Mouse (Mus musculus): Measurements from ENCODE around the gene Gm16485. TPM values are rescaled to one million over a fixed set of nuclear protein-coding genes. Genes with fewer than 3 reads are reported as not detected.

Gm16485 gene
- polyA plus RNA-seq (2014; fragmentation: Illumina TruSeq; extraction: RNeasy Lipid Tissue Mini Kit (QIAGEN cat#74804); ENCODE audit: low read depth, low replicate concordance) = 0.61 TPM

DNA sequence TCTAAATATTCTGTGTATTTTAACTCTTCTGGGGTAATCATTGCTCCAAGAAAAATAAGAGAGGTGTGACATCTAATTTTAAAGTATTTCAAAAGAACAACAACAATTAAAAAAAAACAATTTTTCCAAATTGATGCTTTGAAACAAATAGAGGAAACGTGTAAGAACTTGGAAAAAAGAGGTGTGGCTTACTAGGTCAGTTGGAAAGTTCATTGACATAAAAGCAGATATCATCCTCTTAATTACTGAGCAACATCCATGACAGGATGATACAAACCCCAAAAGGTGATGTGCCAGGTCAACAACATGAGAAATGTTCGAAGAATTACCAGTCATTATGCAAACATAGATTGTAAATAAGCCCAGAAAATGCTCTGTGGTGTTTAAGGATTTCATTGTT is at the start of gene Gm16485:
Gene Gm16485 (plus strand): TSS at position 301 of the 400 bp plus-strand sequence.

Other genes starting within 250 kb of the Gm16485 start
- 2.3 TPM for gene Pgr, start 72.0 kb upstream of the Gm16485 start, polyA plus RNA-seq (2014; fragmentation: Illumina TruSeq; extraction: RNeasy Lipid Tissue Mini Kit (QIAGEN cat#74804); ENCODE audit: low read depth, low replicate concordance)